Mouse (Mus musculus) limb, embryonic 14.5 days (tissue): ENCODE measurements around the gene Gm20388. TPM values are rescaled to one million over a fixed set of nuclear protein-coding genes. Genes with fewer than 3 reads are reported as not detected.

Experiments
- ATAC-seq: fragments of 200-750 bp; cut with Nextera tagmentation; 2 replicates; pipeline ENCODE4 v1.8.0; 2017; ENCODE audit warnings: low read depth, moderate number of reproducible peaks, moderate TSS enrichment; ENCODE audit not compliant: low FRiP score
- DNase-seq: peaks from one replicate; pipeline ENCODE4 v3.0.0-alpha.2; 2015; ENCODE audit warnings: low spot score
- H3K27ac ChIP-seq: fragments of 300-500 bp; sonication (generic); replicated peaks from 2 replicates; pipeline ENCODE4 v1.5.1; 2014; ENCODE audit warnings: low read depth, mild to moderate bottlenecking, low read length, moderate library complexity, mixed read lengths
- H3K27me3 ChIP-seq: fragments of 300-500 bp; sonication (generic); 2 replicates; pipeline ENCODE4 v1.6.1; 2014; ENCODE audit warnings: low read length, mixed read lengths; ENCODE audit not compliant: control insufficient read depth, insufficient read depth
- H3K36me3 ChIP-seq: fragments of 300-500 bp; sonication (generic); 2 replicates; pipeline ENCODE4 v1.6.1; 2014; ENCODE audit warnings: mild to moderate bottlenecking, low read length, moderate library complexity, mixed read lengths; ENCODE audit not compliant: control insufficient read depth, insufficient read depth
- H3K4me1 ChIP-seq: fragments of 300-500 bp; sonication (generic); 2 replicates; pipeline ENCODE4 v1.6.1; 2014; ENCODE audit warnings: antibody characterized with exemption, low read length, mixed read lengths; ENCODE audit not compliant: control insufficient read depth, insufficient read depth
- H3K4me2 ChIP-seq: fragments of 300-500 bp; sonication (generic); replicated peaks from 2 replicates; pipeline ENCODE4 v1.6.1; 2014; ENCODE audit warnings: low read depth, mild to moderate bottlenecking, low read length, moderate library complexity; ENCODE audit not compliant: severe bottlenecking
- H3K4me3 ChIP-seq: fragments of 300-500 bp; sonication (generic); replicated peaks from 2 replicates; pipeline ENCODE4 v1.5.1; 2014; ENCODE audit warnings: low read length
- H3K9ac ChIP-seq: fragments of 300-500 bp; sonication (generic); 2 replicates; pipeline ENCODE4 v1.6.1; 2014; ENCODE audit warnings: mild to moderate bottlenecking, low read depth, low read length, moderate library complexity; ENCODE audit not compliant: severe bottlenecking
- H3K9me3 ChIP-seq: fragments of 300-500 bp; sonication (generic); 2 replicates; pipeline ENCODE4 v1.6.1; 2016; ENCODE audit warnings: low read length; ENCODE audit not compliant: control insufficient read depth
- POLR2A ChIP-seq: fragments of 200-500 bp; IDR thresholded peaks from 2 replicates; pipeline ENCODE4 v1.8.0; 2012; ENCODE audit warnings: inconsistent platforms, mild to moderate bottlenecking, moderate library complexity, borderline replicate concordance; ENCODE audit not compliant: insufficient read depth, insufficient read length; ENCODE audit errors: extremely low read depth
- WGBS: fragments of 180-500 bp; shearing (Covaris S2); extraction: QIAGEN DNeasy Blood & Tissue Kit; methylation state at CpG from one replicate; pipeline ENCODE4 v1.1.7; 2014; 5-methylcytosine and 5-hydroxymethylcytosine counted together
- polyA plus RNA-seq, 2 experiments: library from polyadenylated mRNA; depleted of rRNA in 1 of 2; stranded (reverse) in 1 of 2; unstranded in 1 of 2; fragments of >200 nt; fragmentation: Nextera tagmentation in 1 of 2; extraction: Ambion mirVana in 1 of 2; gene quantifications; 2 replicates each; pipeline versions ENCODE4 v1.2.1 to v1.2.3; 2012 to 2014

Gm20388 gene
- polyA plus RNA-seq, 2 experiments = 1.9 to 49.9 TPM

GRCm38 (mm10) chr8:124151881-124152280, 4241.2 kb downstream of the Gm20388 start:
- Histone ChIP-seq H3K4me1 (no peaks in the 10 kb centered on the region), H3K4me2 (no peak overlapping the region), H3K36me3 (no peaks in the 10 kb centered on the region), H3K27ac (no peak overlapping the region), H3K27me3 (no peaks in the 10 kb centered on the region), H3K9ac (no peak overlapping the region), H3K4me3 (no peak overlapping the region), H3K9me3 (no peaks in the 10 kb centered on the region)
- no peak for DNase-seq
- ATAC-seq = no peak
- TF ChIP-seq POLR2A = no peak
- 67% methylated on average over 6 of the region's 6 CpGs for WGBS

DNA sequence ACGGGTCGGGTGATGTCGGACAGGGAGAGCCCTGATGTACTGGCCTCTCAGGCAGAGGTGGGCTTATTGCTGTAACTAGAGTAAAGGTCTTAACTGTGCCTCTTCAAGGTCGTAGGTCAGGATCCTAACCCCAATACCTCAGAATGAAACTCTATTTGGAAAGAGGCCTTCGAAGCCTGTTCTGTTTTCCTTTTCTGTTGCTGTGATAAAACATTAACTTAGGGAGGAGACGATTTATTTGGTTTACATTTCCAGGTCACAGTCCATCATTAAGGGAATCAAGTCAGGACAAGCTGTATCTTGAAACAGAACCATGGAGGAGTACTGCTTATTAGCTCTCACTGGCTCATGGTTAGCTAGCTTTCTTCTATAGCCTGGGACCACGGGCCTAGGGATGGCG, 4242.1 kb downstream of the Gm20388 start:
- TF ChIP-seq POLR2A = no peak
- WGBS = 90% methylated on average over 8 of the region's 8 CpGs
- H3K4me3 ChIP-seq = no peak overlapping the region
- no peaks in the 10 kb centered on the region for H3K4me1 ChIP-seq
- H3K27me3 ChIP-seq = no peaks in the 10 kb centered on the region
- ATAC-seq (no peak), DNase-seq (no peak)
- H3K4me2 ChIP-seq = no peak overlapping the region
- H3K27ac ChIP-seq = no peak overlapping the region
- H3K36me3 ChIP-seq = no peaks in the 10 kb centered on the region
- H3K9ac ChIP-seq = no peak overlapping the region
- H3K9me3 ChIP-seq = no peaks in the 10 kb centered on the region

DNA sequence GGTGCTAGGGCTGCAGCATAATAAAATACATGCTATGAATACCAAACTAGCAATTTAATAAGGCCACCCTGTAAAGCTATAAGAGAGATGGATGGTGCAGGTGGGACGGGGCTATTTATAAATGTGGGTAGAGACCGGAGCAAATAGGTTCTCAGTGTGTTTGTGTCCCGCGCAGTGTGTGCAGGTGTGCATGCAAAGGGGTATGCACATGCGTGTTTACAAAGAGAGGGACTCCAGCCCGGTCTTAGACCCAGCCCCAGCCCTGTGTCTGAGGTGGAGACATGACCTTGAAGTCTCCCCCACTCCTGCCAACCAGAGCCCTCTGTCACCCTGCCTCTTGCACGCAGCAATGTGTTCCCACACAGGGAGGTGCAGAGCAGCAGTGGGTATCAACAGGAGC, 4245.7 kb downstream of the Gm20388 start:
- H3K4me2 ChIP-seq = no peak overlapping the region
- H3K27ac ChIP-seq = no peak overlapping the region
- ATAC-seq = no peak
- TF ChIP-seq POLR2A = no peak
- no peaks in the 10 kb centered on the region for H3K9me3 ChIP-seq
- H3K4me3 ChIP-seq = no peak overlapping the region
- no peak overlapping the region for H3K9ac ChIP-seq
- no peaks in the 10 kb centered on the region for H3K4me1 ChIP-seq
- WGBS = 67% methylated on average over 7 of the region's 7 CpGs
- no peaks in the 10 kb centered on the region for H3K27me3 ChIP-seq
- no peak for DNase-seq
- no peaks in the 10 kb centered on the region for H3K36me3 ChIP-seq

- DNase-seq (no peak), ATAC-seq (no peak)
- Histone ChIP-seq H3K4me1 (no peaks in the 10 kb centered on the region), H3K9me3 (no peaks in the 10 kb centered on the region), H3K4me3 (no peak overlapping the region), H3K9ac (no peak overlapping the region), H3K36me3 (no peaks in the 10 kb centered on the region), H3K27me3 (no peaks in the 10 kb centered on the region), H3K4me2 (no peak overlapping the region), H3K27ac (no peak overlapping the region)
- TF ChIP-seq POLR2A = no peak
- 75% methylated on average over 5 of the region's 5 CpGs for WGBS
Observed at GRCm38 (mm10) chr8:124161683-124162082, 4251.0 kb downstream of the Gm20388 start.

DNA sequence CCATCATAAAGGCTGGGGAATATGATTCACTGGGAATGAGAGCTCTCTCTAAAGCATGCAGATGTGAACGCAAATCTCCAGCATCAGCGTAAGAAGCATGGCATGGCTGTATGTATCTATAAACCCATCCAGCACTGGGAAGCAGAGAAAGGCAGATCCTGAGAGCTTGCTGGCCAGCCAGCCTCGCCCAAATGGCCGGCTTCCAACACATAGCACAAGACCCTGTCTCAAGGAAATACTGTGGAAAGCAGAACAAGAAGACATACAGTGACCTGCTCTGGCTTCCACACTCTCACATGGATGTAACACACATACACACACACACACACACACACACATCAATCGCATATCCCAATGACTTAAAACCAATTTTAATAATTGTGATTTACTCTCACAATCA, 4252.6 kb downstream of the Gm20388 start:
- Histone ChIP-seq H3K4me3 (no peak overlapping the region), H3K4me1 (no peaks in the 10 kb centered on the region), H3K36me3 (no peaks in the 10 kb centered on the region), H3K27ac (no peak overlapping the region), H3K27me3 (no peaks in the 10 kb centered on the region), H3K4me2 (no peak overlapping the region), H3K9ac (no peak overlapping the region), H3K9me3 (no peaks in the 10 kb centered on the region)
- 85% methylated on average over 5 of the region's 5 CpGs for WGBS
- no peak for ATAC-seq
- no peak for TF ChIP-seq POLR2A
- no peak for DNase-seq

GRCm38 (mm10) chr8:124169749-124170148, 4259.1 kb downstream of the Gm20388 start:
- Histone ChIP-seq H3K9ac (no peak overlapping the region), H3K9me3 (no peaks in the 10 kb centered on the region), H3K4me1 (peaks cover 17% of the 10 kb centered on the region), H3K36me3 (no peaks in the 10 kb centered on the region), H3K27me3 (no peaks in the 10 kb centered on the region), H3K4me2 (no peak overlapping the region), H3K4me3 (no peak overlapping the region), H3K27ac (no peak overlapping the region)
- TF ChIP-seq POLR2A = no peak
- 77% methylated on average over 7 of the region's 7 CpGs for WGBS
- no peak for DNase-seq
- ATAC-seq = no peak
